Mouse (Mus musculus) liver, adult 2 months (tissue): Measurements from ENCODE around the gene Bhlha15.

ENCODE experiments used
- CTCF ChIP-seq: fragments of 200-500 bp; IDR thresholded peaks from 2 replicates; pipeline ENCODE4 v1.5.1; 2011; ENCODE audit warnings: low read depth, low read length, control low read depth
- POLR2A ChIP-seq: fragments of 200-500 bp; IDR thresholded peaks from 2 replicates; pipeline ENCODE4 v1.6.1; 2011; ENCODE audit warnings: low read length, control low read depth; ENCODE audit not compliant: insufficient read depth; ENCODE audit errors: extremely low read depth

- TF ChIP-seq POLR2A (no peak), CTCF (no peak)
Observed at GRCm38 (mm10) chr5:144230216-144230615, 40.1 kb downstream of the Bhlha15 start.
